Mouse (Mus musculus) cerebellum, adult 11 months (tissue): ENCODE results near the gene Gm10382.

Experiments
- DNase-seq: peaks from one replicate; pipeline ENCODE4 v3.0.0; 2022

Gene Gm10382

GRCm38 (mm10) chr5:125389131-125389578 is at the start of gene Gm10382:
Gene Gm10382, plus strand, starts transcription at chr5:125389322.
- DNase-seq, result peak; percentile 78

GRCm38 (mm10) chr5:125339851-125340531 is 49.1 kb upstream of the Gm10382 start:
- no peak for DNase-seq

GRCm38 (mm10) chr5:125340547-125341262 is 48.4 kb upstream of the Gm10382 start, which contains the start of gene Scarb1:
Gene Scarb1, minus strand, starts transcription at chr5:125341094.
- peak; percentile 63 for DNase-seq

GRCm38 (mm10) chr5:125341459-125342090 is 47.5 kb upstream of the Gm10382 start:
- no peak for DNase-seq

GRCm38 (mm10) chr5:125344296-125344695 is 44.8 kb upstream of the Gm10382 start:
- DNase-seq, result no peak

GRCm38 (mm10) chr5:125348067-125348466 is 41.1 kb upstream of the Gm10382 start:
- no peak for DNase-seq

GRCm38 (mm10) chr5:125348487-125348886 is 40.6 kb upstream of the Gm10382 start:
- no peak for DNase-seq

- no peak for DNase-seq
These were observed 39.7 kb upstream of the Gm10382 start for GRCm38 (mm10) chr5:125349391-125349790.

- no peak for DNase-seq
These were observed 38.1 kb upstream of the Gm10382 start for GRCm38 (mm10) chr5:125351057-125351456.

GRCm38 (mm10) chr5:125351939-125352338 is 37.2 kb upstream of the Gm10382 start:
- no peak for DNase-seq

- no peak for DNase-seq
These were observed 36.3 kb upstream of the Gm10382 start for GRCm38 (mm10) chr5:125352781-125353294.

- no peak for DNase-seq
These were observed 34.1 kb upstream of the Gm10382 start for GRCm38 (mm10) chr5:125354885-125355492.

- no peak for DNase-seq
These were observed 33.5 kb upstream of the Gm10382 start for GRCm38 (mm10) chr5:125355650-125356049.

- no peak for DNase-seq
These were observed 31.4 kb upstream of the Gm10382 start for GRCm38 (mm10) chr5:125357543-125358269.

GRCm38 (mm10) chr5:125358270-125358608 is 30.9 kb upstream of the Gm10382 start:
- DNase-seq, result no peak

- no peak for DNase-seq
These were observed 28.6 kb upstream of the Gm10382 start for GRCm38 (mm10) chr5:125360566-125360965.

- no peak for DNase-seq
These were observed 28.1 kb upstream of the Gm10382 start for GRCm38 (mm10) chr5:125360981-125361510.

- DNase-seq, result no peak
These were observed 25.2 kb upstream of the Gm10382 start for GRCm38 (mm10) chr5:125363894-125364293.

- DNase-seq, result no peak
These were observed 24.2 kb upstream of the Gm10382 start for GRCm38 (mm10) chr5:125364851-125365429.

GRCm38 (mm10) chr5:125368156-125368555 is 21.0 kb upstream of the Gm10382 start:
- DNase-seq, result no peak

GRCm38 (mm10) chr5:125368568-125368967 is 20.6 kb upstream of the Gm10382 start:
- peak; percentile 54 for DNase-seq
